Mouse (Mus musculus) monocyte, adult 5-6 weeks (primary cell): ENCODE data around the gene 4933424G06Rik. TPM values are rescaled to one million over a fixed set of nuclear protein-coding genes. Genes with fewer than 3 reads are reported as not detected.

Experiments used
- ATAC-seq: fragments of 153-309, 156-312 bp; replicated peaks from 2 replicates; pipeline ENCODE4 v1.8.0; 2017; ENCODE audit warnings: mild to moderate bottlenecking; ENCODE audit not compliant: low TSS enrichment, insufficient number of reproducible peaks, severe bottlenecking, poor library complexity, low FRiP score
- total RNA-seq: library from RNA; stranded (forward); fragments of 200-1000, 200-491, 200-594 nt; gene quantifications from 3 replicates; pipeline ENCODE4 v1.2.3, GENCODE M21; 2017

The 4933424G06Rik gene
- total RNA-seq, 1 experiment from 2014 or later, result not detected

- no peak for ATAC-seq
Measured at GRCm38 (mm10) chr1:36761061-36761460, 51.1 kb downstream of the 4933424G06Rik start.

DNA sequence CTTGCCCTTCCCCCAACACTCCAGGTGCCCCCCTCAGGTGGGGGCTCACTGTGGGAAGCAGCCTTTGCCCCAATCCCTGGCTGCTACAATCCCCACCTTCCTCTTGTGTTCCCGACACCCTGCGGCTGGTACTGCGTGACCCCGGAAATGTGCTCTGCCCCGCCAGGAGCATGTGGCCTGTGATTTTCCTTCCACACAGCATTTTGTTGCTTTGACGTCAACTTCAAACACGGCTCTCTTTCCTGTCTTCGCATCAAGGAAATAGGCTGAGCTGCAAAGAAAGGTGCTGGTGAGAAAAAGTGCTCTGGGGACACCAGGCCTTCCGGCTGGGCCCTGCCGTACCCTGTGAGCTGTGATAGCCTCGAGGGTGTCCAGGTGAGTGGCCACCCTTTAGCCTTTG lies 51.6 kb downstream of the 4933424G06Rik start, which contains the start of gene Zap70:
TSS of gene Zap70 (plus strand) at position 231 of the 400 bp plus-strand sequence.
- peak; percentile 28; the same call in 1 of the 2 replicates for ATAC-seq

- 0 out of 2 replicates have a peak, but pooled peaks have one; percentile 20 for ATAC-seq
Measured at GRCm38 (mm10) chr1:36766431-36767205, 56.7 kb downstream of the 4933424G06Rik start.

GRCm38 (mm10) chr1:36767321-36767720 lies 57.4 kb downstream of the 4933424G06Rik start:
- ATAC-seq, result no peak

GRCm38 (mm10) chr1:36768786-36769185 lies 58.8 kb downstream of the 4933424G06Rik start:
- ATAC-seq, result no peak

- no peak for ATAC-seq
Measured at GRCm38 (mm10) chr1:36769951-36770350, 60.0 kb downstream of the 4933424G06Rik start.

GRCm38 (mm10) chr1:36770998-36771397 lies 61.0 kb downstream of the 4933424G06Rik start:
- no peak for ATAC-seq

- ATAC-seq, result no peak
Measured at GRCm38 (mm10) chr1:36772198-36772934, 62.4 kb downstream of the 4933424G06Rik start.

GRCm38 (mm10) chr1:36780793-36781192 lies 70.8 kb downstream of the 4933424G06Rik start:
- ATAC-seq, result no peak

- ATAC-seq, result no peak
Measured at GRCm38 (mm10) chr1:36782476-36782875, 72.5 kb downstream of the 4933424G06Rik start.

DNA sequence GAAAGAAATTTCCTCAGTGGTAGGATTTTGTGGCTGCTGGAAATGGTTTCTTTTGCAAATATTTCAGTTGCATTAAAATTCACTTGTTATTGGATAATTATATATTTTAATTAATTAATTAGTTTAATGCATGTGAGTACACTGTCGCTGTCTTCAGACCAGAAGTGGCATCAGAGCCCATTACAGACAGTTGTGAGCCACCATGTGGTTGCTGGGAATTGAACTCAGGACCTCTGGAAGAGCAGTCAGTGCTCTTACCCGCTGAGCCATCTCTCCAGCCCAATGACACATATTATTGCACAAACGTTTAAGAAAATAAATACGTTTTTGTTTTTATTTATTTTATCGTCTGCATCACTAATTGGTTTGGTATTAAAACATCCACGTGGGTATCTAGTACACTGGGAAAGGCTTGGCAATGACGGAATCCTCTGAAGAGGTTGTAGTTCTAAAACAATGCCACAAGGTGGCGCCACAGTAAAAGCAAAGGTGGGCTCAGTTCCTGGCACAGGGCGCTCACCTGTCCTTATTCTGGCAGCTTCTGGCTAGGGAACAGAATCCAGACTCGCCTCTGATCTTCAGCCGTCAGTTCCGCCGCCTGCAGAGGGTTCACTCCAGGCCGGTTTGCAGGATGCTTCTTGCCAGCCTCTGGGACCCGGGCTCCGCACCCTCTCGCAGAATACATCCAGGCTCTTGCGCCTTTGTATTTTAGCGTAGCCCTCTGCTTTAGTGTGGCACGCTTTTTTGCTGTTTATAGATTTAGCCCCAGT lies 74.6 kb downstream of the 4933424G06Rik start:
- ATAC-seq, result peak; percentile 44; the same call in 1 of the 2 replicates

- no peak for ATAC-seq
Measured at GRCm38 (mm10) chr1:36785238-36785641, 75.3 kb downstream of the 4933424G06Rik start.

DNA sequence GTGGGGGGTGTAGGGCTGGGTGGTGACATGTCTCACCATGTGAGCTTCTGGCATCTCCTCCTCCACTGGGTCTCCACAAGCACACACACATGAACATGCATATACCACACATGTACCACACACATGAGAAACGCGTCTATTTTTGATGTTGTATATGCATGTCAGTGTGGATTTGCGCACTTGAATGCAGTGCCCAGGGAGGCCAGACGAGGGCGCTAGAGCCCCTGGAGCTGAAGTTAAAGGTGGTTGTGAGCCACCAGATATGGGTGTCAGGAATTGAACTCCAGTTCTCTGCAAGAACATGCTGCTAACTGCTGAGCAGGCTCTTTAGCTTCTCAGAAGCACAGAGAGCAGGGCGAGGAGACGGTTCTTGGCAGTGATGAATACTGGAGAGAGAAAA lies 76.4 kb downstream of the 4933424G06Rik start:
- ATAC-seq, result no peak

DNA sequence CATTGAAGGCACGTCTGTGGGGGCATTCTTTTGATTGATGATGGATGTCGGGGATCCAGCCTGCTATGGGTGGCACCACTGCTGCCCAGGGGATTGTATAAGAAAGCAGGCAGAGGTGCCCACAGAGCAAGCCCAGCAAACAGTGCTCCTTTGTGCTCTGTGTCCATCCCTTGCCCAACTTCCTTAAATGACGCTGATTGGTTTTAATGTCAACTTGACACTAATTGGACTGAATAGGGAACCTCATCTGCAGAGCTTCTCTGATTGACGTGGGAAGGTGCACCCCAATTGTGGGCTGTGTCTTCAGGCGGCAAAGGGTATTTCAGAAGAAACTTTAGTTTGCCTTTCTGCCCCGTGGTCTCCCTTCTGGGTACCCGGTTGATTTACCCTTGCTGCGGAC lies 79.5 kb downstream of the 4933424G06Rik start:
- ATAC-seq, result 0 out of 2 replicates have a peak, but pooled peaks have one; percentile 25

DNA sequence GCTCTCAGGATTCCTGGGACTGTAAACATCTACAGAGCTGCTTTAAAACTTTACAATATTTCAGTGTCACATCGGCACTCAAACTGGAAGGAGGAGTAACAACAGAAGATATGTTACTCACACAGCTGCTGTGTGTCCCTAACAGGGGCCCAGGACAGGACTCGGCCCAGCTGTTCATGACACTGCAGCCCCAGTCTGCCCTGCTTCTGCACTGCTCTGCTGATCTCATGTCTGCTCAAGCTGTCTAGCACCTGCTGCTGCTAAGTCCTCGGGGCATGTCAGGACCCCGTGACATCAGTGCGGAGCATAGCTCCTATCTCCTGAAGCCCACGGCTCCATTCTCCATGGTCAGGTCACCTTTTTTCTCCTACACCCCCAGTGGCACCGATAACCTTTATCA lies 86.8 kb downstream of the 4933424G06Rik start:
- ATAC-seq, result no peak

- ATAC-seq, result peak; percentile 45
Measured at GRCm38 (mm10) chr1:36797481-36797880, 87.5 kb downstream of the 4933424G06Rik start.

- ATAC-seq, result no peak
Measured at GRCm38 (mm10) chr1:36800379-36801011, 90.5 kb downstream of the 4933424G06Rik start.

DNA sequence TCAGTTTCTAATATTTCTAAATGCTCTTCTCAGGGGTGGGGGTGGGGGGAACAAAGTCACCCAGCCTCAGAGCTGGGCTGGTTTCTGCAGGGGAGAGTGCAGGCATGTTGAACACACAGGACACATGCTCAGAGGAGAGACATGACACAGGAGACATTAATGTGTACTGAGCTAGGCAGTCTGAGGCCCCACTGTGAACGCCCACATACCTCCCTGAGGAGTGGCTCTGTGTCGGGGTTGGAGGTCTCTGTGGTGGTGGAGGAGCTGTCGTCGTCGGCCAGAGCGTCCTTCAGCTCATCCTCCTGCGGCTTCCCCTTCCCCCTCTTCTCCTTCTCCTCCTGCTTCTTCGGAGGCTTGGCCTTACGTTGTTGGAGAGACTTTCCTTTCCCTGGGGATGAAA lies 94.3 kb downstream of the 4933424G06Rik start:
- ATAC-seq, result no peak

- no peak for ATAC-seq
Measured at GRCm38 (mm10) chr1:36804833-36805232, 94.9 kb downstream of the 4933424G06Rik start.
